In genomic region chr17:26600913-26601447, GRCm38 (mm10) we compare ENCODE assay signal across 9 mouse cellular contexts. TPM values are rescaled to one million over a fixed set of nuclear protein-coding genes. Genes with fewer than 3 reads are reported as not detected.
DNase-seq lines count a peak whose midpoint lies in the region; ATAC-seq and TF ChIP-seq lines count a peak whose summit lies in the region.
"Had no signal": no experiment of that assay in that cellular context is flagged by ENCODE, and none has a peak within 500 bp of the region (broad histone marks: within the 10 kb centered on the region; RNA-seq: fewer than 3 reads in every experiment).

No protein-coding gene starts in this region.

- no peak overlapping the region for H3K4me3 ChIP-seq in heart, embryonic 11.5 days (ENCODE audit: low read depth, low read length)
- peak overlapping the region; percentile 76 for H3K4me3 ChIP-seq in testis, adult 2 months (ENCODE audit: control insufficient read depth, low read depth, low read length)

- 59% methylated on average over 17 of the region's 17 CpGs for WGBS in heart, embryonic 11.5 days (ENCODE audit: insufficient replicate concordance)

- no peak overlapping the region for H3K9ac ChIP-seq in heart, embryonic 11.5 days (ENCODE audit: low read depth, low read length)

- DNase-seq in heart, postnatal 10 days, result no peak
- DNase-seq in testis, postnatal 14 days (ENCODE audit: low spot score), result no peak
- peak; percentile 87 for DNase-seq in liver
- DNase-seq in left cerebral cortex, postnatal 14 days (ENCODE audit: low spot score in 2 of 2), result no peak
- no peak for DNase-seq in urinary bladder, postnatal 25 days (ENCODE audit: low spot score)
- DNase-seq in layer of hippocampus, adult 9-11 months, result no peak
- DNase-seq: kidney, postnatal 25 days had no signal

- no peaks in the 10 kb centered on the region for H3K27me3 ChIP-seq in heart, embryonic 11.5 days (ENCODE audit: control insufficient read depth, insufficient read depth, low read length)
- no peaks in the 10 kb centered on the region for H3K27me3 ChIP-seq in testis, adult 2 months (ENCODE audit: control insufficient read depth, insufficient read depth, low read length)

- TF ChIP-seq CTCF in testis, adult 2 months (IDR thresholded peaks at IDR 0.05; ENCODE audit: control insufficient read depth, insufficient read depth, insufficient replicate concordance, low read depth, low read length), result no peak

- no peak overlapping the region for H3K4me2 ChIP-seq in heart, embryonic 11.5 days

- ATAC-seq in heart, embryonic 11.5 days (replicated peaks; ENCODE audit: insufficient number of reproducible peaks, low FRiP score, low TSS enrichment), result no peak

- H3K9me3 ChIP-seq in heart, embryonic 11.5 days (replicated peaks; ENCODE audit: control insufficient read depth, low read length), result no peaks in the 10 kb centered on the region

- intact Hi-C loops in heart, postnatal 10 days (cut with DNase I), result no loop called here
- intact Hi-C loops in left cerebral cortex, postnatal 14 days (cut with DNase I), result no loop called here

- 0 out of 2 replicates have a peak overlapping the region, but pooled peaks have one; percentile 3 for H3K27ac ChIP-seq in heart, embryonic 11.5 days (ENCODE audit: low read depth, low read length)
- no peak overlapping the region; the same call in 1 of the 2 replicates for H3K27ac ChIP-seq in testis, adult 2 months (ENCODE audit: control insufficient read depth, insufficient read depth, low read depth, low read length)

- peak; percentile 32; the same call in 1 of the 2 replicates for TF ChIP-seq POLR2A in testis, adult 2 months (IDR thresholded peaks at IDR 0.05; ENCODE audit: control insufficient read depth, low read depth, low read length)

- peaks cover 42% of the 10 kb centered on the region for H3K4me1 ChIP-seq in heart, embryonic 11.5 days (ENCODE audit: control insufficient read depth, insufficient read depth, low read length)
- peaks cover 12% of the 10 kb centered on the region for H3K4me1 ChIP-seq in testis, adult 2 months (ENCODE audit: control insufficient read depth, insufficient read depth, low read length)

- no peaks in the 10 kb centered on the region for H3K36me3 ChIP-seq in heart, embryonic 11.5 days (ENCODE audit: control insufficient read depth, insufficient read depth, low read length)
- no peaks in the 10 kb centered on the region for H3K36me3 ChIP-seq in testis, adult 2 months (ENCODE audit: control insufficient read depth, insufficient read depth, low read length)

RNA-seq across cellular contexts. Expression of gene Dusp1, which starts 39.1 kb away (rescaled TPM):
- 30.0 and 33.9 TPM in 2 replicates for polyA plus RNA-seq in heart, embryonic 11.5 days (2014; fragmentation: Nextera tagmentation; extraction: Ambion mirVana)
- 100 to 1,000 TPM in 1 of 2 experiments, 10 to 100 TPM in 1; 60.1 to 100 TPM for total RNA-seq in heart, postnatal 10 days (2021)
- polyA plus RNA-seq in testis, adult 2 months (2012; rRNA removed), result 19.7 and 24.5 TPM in 2 replicates
- total RNA-seq in left cerebral cortex, postnatal 14 days (2021), result 10 to 100 TPM; 28.4 to 33.2 TPM

RNA-seq across cellular contexts. Expression of gene Ergic1, which starts 39.7 kb away (rescaled TPM):
- 147 TPM in 2 replicates for polyA plus RNA-seq in heart, embryonic 11.5 days (2014; fragmentation: Nextera tagmentation; extraction: Ambion mirVana)
- 10 to 100 TPM; 84.4 to 87.8 TPM for total RNA-seq in heart, postnatal 10 days (2021)
- polyA plus RNA-seq in testis, adult 2 months (2012; rRNA removed), result 115 and 122 TPM in 2 replicates
- 100 to 1,000 TPM; 180 to 195 TPM for total RNA-seq in left cerebral cortex, postnatal 14 days (2021)
